Mouse (Mus musculus): ENCODE results near the gene Taf5l.

DNA sequence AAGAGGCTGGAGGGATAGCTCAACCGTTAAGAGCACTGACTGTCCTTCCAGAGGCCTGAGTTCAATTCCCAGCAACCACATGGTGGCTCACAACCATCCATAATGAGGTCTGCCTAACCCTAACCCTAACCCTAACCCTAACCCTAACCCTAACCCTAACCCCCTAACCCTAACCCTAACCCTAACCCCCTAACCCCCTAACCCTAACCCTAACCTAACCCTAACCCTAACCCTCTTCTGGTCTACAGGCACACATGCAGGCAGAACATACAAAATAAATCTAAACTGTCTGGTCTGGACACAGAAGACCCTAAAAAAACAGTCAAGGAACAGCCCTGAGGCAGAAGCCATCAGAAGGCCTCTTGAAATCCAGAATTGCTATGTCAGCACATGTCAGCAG, 59.8 kb downstream of the Taf5l start:
- TF ChIP-seq CTCF (IDR thresholded peaks at IDR 0.05; ENCODE audit: control insufficient read depth, insufficient read depth, insufficient replicate concordance, low read depth, low read length) (no peak), POLR2A (IDR thresholded peaks at IDR 0.05; ENCODE audit: control insufficient read depth, low read depth, low read length) (no peak)

Data from testis, adult 2 months (tissue).